Mouse (Mus musculus): ENCODE measurements around the gene Grtp1.

- TF ChIP-seq POLR2A (IDR thresholded peaks at IDR 0.05; ENCODE audit: borderline replicate concordance, low read depth, low read length) (no peak), CTCF (IDR thresholded peaks at IDR 0.05; ENCODE audit: low read depth, low read length) (no peak)
Measured at GRCm38 (mm10) chr8:13149866-13150265, 50.6 kb downstream of the Grtp1 start.

Data from bone marrow macrophage, adult 2 months (primary cell).